Mouse (Mus musculus) cerebellum, postnatal 36 days (tissue): ENCODE measurements around the gene Plekhb2.

Experiments used
- DNase-seq, 2 experiments: peaks; one replicate each; pipeline ENCODE4 v3.0.0; 2021 to 2022; ENCODE audit warnings: mixed read lengths in 2 of 2

The Plekhb2 gene

DNA sequence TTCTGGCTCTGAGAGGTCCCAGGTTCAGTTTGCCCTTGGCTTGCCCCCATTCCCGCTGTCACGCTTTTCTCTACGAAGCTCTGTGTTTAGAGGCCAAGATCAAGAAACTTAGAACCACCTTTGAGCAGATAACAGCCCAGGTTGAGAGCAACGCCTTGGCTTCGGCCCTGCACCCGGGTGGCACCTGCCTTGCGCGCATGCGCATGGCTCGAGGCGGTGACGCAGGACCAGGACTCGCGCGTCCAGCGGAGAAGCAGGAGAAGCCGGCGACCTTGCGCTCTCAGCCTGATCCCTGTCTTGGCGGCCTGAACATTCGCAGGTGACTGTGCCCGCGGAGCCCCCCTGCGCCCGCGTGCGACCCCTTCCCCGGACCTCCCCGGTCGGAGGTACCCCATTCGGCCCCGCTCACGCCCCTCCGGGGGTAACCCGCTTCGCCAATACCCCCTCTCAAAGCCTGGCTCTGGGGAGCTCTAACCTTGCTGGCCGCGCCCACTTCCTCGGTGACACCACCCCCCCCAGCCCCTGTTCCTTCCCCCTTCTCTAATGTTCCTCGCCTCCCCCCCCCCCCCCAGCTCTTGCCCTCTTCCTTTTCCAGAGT, at the start of gene Plekhb2:
Gene Plekhb2 (plus strand): TSS at position 232 of the 598 bp plus-strand sequence.
- peak; percentile 95 to 96 for DNase-seq

DNA sequence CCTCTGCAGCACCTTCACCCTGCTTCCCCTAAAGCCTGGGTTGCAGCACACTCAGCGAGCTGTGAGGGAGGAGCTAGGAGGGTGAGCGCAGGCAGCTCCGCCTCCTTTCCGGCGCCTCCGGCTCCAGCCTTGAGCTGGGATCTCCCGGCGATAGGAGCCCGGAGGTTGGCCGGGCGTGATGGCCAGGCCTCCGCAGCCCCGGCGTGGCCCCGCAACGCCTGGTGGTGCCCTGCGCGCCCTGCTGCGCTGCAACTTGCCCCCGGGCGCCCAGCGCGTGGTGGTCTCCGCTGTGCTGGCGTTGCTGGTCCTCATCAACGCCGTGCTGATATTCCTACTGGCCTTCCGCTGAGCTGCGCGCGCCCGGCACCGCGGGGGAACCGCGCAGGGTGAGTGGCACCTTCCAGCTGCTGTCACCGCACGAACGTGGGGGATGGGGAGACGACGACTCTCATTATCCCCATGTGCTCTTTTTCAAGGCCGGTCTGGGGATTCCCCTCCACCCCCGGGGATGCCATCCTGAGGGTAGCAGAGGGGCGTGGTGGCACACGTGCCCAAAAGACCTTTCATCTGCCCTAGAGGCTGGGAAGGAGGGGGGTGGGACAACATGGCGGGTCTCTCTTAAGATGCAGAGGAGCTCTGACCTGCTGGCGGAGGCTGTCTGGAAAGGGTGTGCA, 48.0 kb upstream of the Plekhb2 start:
- DNase-seq, result peak; percentile 57 to 58

GRCm38 (mm10) chr1:34802290-34802642, 47.5 kb upstream of the Plekhb2 start:
- no peak for DNase-seq

DNA sequence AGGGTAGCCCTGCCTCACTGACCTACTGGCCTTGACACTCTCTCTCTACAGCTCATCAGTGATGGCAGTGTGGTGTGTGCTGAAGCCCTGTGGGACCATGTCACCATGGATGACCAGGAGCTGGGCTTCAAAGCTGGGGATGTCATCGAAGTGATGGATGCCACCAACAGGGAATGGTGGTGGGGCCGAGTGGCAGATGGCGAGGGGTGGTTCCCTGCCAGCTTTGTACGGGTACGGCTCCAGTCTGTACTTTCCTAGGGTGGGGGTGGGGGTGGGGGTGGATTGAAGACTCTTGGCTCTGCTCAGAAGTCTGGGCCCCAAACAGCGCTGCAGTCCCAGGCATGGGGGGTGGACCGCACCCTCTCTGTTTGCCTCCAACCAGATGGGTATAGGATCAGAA, 44.9 kb upstream of the Plekhb2 start:
- no peak for DNase-seq

DNA sequence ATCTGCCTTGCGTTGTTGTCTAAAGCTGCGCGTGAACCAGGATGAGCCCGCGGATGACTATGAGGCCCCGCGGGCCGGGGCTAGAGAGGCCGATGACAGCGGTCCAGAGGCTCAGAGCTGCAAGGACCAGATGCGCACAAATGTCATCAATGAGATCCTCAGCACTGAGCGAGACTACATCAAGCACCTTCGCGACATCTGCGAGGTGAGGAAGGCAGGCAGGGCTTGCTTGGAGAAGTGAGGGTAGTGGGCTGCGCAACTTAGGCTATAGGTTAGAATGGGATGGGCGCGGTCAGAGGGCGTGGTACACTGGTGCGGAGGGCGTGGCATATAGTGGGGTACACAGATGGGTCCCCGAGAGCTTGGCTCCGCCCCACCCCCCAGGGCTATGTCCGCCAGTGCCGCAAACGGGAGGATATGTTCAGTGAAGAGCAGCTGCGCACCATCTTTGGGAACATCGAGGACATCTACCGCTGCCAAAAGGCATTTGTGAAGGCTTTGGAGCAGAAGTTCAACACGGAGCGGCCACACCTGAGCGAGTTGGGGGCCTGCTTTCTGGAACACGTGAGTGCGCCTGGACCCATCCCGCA, 43.8 kb upstream of the Plekhb2 start:
- no peak for DNase-seq

- DNase-seq, result peak; percentile 57 to 63
Observed at GRCm38 (mm10) chr1:34808445-34808844, 41.3 kb upstream of the Plekhb2 start.

DNA sequence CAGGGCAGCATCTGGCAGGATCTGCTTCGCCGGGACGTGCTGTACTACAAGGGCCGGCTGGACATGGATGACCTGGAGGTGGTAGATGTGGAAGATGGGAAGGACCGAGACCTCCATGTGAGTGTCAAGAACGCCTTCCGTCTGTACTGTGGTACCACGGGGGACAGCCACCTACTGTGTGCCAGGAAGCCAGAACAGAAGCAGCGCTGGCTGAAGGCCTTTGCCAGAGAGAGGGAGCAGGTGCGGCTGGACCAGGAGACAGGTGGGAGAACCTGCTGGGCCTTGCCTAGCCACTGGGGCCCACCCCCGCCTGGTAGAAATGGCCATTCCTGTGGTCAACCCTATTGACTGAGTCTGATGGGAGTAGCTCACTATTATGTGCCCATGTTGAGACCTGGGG, 39.5 kb upstream of the Plekhb2 start:
- DNase-seq, result peak in 1 of 2 experiments; percentile 33

DNA sequence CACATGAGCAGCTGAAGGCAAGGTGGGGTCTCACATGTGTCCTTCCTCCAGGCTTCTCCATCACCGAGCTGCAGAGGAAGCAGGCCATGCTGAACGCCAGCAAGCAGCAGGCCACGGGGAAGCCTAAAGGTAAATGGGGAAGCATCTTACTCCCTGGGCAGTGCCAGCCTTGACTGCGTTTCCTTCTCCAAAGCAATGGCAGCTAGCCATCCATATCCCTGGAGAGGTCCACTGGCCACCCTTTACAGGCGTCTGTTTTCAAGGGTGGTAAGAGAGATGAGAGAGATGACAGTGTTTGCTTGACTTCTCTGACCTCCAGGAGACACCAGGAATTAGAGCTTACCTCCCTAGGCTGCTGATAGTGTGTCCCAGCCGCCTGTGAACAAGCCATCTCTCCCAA, 38.7 kb upstream of the Plekhb2 start:
- DNase-seq, result no peak

DNA sequence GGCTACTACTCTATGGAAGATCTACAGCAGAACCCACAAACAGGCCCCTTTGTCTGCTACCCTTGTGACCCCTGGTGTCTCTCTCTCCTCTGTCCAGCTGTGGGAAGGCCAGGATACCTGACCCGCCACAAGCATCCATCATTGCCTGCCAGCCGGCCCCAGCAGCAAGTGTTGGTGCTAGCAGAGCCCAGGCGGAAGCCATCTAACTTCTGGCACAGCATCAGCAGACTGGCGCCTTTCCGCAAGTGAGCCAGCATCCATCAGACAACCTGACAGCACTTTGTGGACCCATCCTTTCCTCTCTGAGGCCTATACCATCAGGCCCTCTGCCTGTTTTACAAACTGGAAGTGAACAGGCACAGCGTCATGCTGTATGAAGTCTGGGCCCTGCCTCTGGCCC, 38.2 kb upstream of the Plekhb2 start:
- peak in 1 of 2 experiments; percentile 24 for DNase-seq

DNA sequence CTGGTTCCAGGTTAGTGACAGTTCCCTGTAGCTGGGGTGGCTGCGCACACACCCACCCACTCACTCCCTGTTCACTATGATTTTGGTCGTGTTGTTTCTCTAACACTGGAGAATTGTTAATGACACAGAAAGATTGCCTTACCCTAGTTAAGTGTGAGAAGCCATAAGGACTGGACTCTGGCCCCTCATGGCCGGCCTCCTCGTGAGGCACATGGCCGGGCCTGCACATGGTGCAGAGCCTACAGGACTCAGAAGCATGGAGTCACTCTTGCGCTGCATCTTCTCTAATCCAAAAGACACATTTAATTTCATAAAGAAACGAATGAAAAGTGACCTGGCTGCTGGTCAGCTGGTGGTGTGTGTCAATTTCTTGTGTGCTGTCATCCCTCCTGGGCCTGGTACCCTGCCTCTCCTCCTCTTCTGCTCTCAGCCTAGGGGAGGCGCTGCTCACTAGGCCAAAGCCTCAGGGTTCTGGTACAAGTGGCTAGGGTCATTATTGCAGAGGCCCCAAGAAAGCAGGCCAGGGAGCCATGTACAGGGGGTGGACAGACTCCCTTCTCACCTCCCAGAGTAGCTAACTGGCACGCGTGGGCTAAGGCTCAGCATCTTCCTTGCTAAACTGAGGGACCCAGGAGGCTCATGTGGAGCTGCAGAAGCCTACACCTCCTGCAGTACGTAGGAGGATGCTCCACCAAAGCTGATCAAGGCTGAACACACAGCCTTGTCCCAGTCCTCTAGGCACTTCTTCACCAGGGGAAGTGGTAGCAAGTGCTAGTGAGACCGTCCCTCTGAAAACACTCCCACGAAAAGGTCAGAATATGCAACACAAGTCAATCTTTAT, 37.1 kb upstream of the Plekhb2 start:
- DNase-seq, result no peak

- no peak for DNase-seq
Observed at GRCm38 (mm10) chr1:34815843-34816242, 33.9 kb upstream of the Plekhb2 start.

DNA sequence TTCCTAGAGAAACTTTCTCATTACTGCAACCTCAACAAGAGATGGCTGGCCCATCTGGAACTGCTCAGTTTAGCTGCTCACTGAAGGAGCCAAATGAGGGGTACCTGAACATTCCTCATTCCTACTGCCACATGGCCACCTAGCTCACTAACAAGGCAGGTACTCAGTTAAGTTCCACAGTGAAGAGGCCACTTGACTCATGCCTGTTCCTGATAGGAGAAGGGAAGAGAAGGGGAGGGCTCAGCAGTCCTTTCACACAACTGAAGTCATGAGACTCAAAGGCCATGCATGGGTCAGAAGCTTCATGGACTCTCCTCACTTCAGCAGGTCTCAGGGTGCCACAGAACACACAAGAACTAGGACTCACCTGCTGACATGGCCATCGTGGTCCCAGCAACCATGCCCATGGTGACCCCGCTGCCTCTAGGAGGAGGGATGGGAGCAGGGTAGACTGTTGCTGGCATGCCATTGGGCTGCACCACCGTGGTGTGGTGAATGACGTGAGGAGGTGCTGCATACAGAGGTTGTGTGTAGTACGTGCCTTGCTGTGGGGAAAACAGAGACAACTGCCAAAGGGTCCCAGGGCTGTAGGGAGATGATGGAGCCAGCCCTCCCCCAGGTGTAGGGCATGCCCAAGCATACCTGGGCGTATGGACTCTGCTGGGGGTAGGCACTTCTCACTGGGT, 30.4 kb upstream of the Plekhb2 start:
- DNase-seq, result no peak

- no peak for DNase-seq
Observed at GRCm38 (mm10) chr1:34821411-34821810, 28.4 kb upstream of the Plekhb2 start.

- no peak for DNase-seq
Observed at GRCm38 (mm10) chr1:34822003-34822402, 27.8 kb upstream of the Plekhb2 start.

DNA sequence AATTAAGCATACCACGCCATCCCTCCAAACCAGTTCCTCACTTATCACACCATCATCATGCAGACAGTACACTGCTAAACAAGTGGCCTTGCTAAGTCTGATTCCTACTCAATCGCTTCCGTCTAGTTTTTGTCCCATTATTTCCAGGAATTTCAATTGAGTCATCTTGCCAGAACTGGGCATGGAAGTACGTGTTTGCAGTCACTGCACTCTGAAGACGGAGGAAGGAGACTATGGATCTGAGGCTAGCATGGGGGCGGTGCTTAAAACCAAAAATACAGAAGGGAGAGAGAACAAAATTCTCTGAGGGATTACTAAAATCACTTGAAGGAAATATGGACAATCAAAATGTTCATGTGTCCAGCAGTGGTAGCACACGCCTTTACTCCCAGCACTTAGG, 27.0 kb upstream of the Plekhb2 start:
- no peak for DNase-seq

DNA sequence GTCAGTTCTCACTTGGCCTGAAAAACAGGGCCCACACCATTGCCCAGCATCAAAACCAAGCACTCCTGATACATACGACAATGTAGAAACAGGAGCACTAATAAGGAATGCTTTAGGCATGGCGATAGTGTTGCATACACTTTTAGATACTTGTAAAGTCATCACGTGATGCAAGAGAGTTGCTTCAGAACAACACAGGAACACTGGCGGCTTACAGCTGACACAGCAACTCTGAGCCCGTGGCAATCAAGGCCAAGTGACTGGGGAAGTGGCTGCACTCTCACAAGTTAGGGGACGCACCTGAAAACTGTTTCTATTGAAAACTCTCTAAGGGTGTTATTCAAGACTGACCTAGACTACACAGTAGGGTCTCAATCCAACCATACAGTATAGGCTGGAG, 26.4 kb upstream of the Plekhb2 start:
- no peak for DNase-seq

GRCm38 (mm10) chr1:34824208-34824607, 25.6 kb upstream of the Plekhb2 start:
- no peak for DNase-seq

- no peak for DNase-seq
Observed at GRCm38 (mm10) chr1:34825909-34826308, 23.9 kb upstream of the Plekhb2 start.

DNA sequence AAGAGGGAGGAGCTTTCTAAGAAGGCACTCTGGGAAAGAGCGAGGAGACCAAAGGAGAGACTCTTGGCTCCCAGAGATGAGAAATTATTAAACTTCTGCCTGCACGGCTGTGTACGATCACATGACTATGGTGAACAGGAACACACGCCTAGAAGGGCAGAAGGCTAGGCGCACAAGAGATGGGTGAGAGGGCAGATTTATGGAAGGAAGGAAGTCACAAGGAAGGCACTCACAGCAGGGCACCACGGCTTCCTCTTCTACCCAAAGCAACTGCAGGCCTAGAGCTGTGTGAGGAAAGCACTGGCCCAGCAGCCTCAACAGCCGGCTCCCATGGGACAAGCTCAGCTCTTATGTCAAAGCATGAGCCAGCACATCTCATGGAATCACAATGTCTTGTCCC, 21.9 kb upstream of the Plekhb2 start:
- DNase-seq, result no peak

DNA sequence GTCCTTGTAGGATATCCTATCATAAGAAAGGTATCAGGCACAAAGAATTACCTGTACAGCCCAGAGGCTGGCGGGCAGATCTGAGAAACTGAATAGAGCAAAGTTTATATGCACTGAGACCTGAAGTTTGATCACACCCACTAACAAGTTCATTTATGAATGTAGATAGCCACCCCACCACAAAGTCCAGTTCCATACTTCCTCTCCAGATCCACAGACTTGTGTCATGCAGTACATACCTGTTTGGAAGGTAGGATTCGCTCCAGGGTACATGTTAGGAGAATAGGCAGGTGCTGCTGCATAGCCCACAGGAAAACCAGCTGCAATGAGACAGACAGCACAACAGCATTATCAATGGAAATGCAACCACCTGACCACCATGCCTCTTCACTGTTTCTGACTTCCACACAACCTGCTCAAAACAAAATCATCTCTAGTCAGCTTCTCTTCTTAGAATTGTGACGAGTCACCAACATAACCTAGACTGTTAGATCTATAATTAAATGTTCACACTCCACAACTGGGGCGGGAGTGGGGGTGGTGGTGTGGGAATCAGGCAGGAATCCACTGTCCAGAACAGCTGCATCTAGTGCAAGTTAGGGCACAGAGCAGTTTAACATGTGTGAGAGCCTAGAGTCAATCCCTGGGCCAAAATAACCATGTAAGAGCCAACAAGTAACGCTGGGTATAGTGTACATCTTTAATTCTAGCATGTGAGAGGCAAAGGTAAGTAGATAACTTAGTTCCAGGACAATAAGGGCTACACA, 21.1 kb upstream of the Plekhb2 start:
- DNase-seq, result no peak

GRCm38 (mm10) chr1:34830934-34831333, 18.8 kb upstream of the Plekhb2 start:
- DNase-seq, result no peak

DNA sequence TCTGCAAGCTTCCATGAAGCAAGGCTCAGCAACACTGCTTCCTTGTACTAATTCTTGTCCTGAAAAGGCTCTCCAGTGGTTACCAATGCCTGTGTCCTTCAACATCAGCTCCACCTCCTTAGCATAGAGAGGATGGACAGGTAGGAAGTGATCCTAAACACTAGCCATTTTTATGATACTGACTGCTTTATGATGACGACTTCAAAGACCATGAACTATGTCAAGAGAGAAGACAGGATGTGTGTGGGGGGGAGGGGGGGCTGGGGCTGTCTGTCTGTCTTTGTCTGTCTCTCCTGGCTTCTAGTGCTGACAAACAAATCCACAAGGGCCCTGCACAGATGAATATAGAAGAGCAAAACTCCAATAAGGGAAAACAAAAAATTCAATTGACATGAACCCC, 18.4 kb upstream of the Plekhb2 start:
- DNase-seq, result no peak
